Mouse (Mus musculus) thymus, postnatal 0 days (tissue): Measurements from ENCODE around the gene Zc3h12d. TPM values are rescaled to one million over a fixed set of nuclear protein-coding genes. Genes with fewer than 3 reads are reported as not detected.

Experiments
- DNase-seq: peaks from one replicate; pipeline ENCODE4 v3.0.0-alpha.2; 2015; ENCODE audit warnings: low spot score
- polyA plus RNA-seq: library from polyadenylated mRNA; unstranded; fragments of >200 nt; fragmentation: Nextera tagmentation; extraction: Ambion mirVana; gene quantifications from 2 replicates; pipeline ENCODE4 v1.2.1, GENCODE M21; 2015

Zc3h12d gene
- polyA plus RNA-seq = 2.4 and 2.5 TPM in 2 replicates

DNA sequence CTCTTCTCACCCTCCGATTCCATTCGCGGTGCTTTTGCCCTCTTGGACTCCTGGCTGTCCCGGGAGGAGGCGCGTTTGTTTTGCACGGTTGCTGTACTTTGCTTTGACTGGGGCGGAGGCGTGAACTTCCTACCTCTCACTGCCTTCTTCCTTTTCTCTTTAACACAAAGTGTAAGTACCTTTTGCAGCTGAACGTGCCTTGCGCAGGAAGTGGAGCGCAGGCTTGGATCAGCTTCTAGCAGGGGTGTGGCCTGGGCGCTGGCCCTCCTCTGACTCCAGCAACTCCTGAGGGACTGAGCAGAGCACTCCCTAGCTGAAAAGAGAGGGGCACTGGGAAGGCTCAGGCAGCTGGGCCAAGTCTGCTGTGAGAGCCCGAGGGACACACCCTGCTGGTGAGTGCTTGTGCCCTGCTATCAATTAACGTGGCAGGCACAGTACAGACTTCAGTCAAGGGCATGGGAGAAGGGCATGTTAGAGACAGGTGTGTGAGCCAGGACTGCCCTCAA lies at the start of gene Zc3h12d:
Zc3h12d (plus strand) TSS at position 300 of the 506 bp plus-strand sequence.
- DNase-seq = peak; percentile 80

DNA sequence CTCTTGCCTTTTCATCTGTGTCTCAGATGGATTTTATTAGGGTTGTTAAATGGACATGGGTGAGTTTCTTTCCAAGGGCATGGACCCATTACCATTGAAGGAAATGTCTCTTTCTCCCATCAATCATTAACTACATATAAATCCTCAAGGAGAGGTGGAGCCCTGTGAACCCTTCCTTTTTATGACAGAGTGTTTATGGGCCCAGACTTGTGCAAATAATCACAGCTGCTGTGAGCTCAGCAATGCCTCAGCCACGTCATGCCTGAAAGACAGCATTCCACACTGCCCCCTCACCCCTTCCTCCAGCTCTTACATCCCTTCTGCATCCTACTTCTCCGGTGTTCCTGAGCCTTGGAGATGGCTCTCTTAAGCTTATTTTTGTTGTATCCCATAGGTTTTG lies 45.0 kb upstream of the Zc3h12d start:
- DNase-seq = no peak

DNA sequence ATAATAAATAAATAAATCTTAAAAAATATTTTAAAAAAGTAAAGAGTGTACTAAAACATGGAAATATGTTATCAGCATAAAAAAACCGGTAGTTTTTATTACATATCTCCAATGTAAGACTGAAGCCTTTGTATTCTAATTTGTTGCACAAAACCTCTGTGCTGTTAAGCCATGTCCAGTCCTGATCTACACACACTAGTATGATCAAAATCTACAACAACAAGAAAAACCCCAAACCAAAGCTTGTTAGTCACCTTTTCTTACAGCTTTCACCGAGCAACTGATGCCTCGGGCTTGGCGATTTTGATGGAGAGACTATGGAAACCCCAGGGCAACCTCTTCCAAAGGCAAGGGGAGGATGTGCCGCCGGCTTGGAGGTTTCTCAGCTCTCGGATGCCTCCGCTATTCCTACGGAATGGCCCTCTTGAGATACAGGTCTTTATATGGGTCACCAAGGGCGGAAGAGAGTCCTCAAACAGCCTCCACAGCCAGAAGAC lies 40.0 kb upstream of the Zc3h12d start:
- no peak for DNase-seq

- DNase-seq = peak; percentile 94
These were observed 39.4 kb upstream of the Zc3h12d start, which contains the start of the genes Ginm1 and Ppil4 for GRCm38 (mm10) chr10:7792751-7793385. TSS of gene Ginm1 (minus strand) at chr10:7792824. TSS of gene Ppil4 (plus strand) at chr10:7792891.

GRCm38 (mm10) chr10:7801258-7801657 lies 31.0 kb upstream of the Zc3h12d start:
- no peak for DNase-seq

DNA sequence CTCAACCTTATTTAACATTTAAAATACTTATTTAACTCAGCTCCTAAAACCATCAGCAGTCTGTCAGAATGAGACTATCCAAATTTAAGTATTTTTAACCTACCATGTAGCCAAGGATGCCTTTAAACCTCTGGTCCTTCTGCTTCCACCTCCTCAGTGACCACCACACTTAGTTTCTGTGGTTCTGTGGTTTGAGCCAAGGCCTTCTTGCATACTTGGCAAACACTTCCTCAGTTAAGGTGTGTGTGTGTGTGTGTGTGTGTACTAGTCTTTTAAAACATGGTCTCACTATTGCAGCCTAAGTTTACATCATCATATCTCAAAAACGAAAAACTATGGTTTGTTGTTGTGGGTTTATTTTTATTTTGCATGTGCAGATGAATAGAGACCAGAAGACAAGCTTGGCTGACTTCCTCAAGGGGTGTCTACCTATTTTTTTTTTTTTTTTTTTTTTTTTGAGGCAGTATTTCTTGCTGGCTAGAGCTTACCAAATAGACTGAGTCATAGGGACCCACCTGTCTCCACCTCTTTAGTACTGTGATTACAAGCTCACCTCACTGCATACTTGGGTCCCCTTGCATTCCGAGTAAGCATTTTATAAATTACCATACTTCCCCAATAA lies 29.6 kb upstream of the Zc3h12d start:
- no peak for DNase-seq

DNA sequence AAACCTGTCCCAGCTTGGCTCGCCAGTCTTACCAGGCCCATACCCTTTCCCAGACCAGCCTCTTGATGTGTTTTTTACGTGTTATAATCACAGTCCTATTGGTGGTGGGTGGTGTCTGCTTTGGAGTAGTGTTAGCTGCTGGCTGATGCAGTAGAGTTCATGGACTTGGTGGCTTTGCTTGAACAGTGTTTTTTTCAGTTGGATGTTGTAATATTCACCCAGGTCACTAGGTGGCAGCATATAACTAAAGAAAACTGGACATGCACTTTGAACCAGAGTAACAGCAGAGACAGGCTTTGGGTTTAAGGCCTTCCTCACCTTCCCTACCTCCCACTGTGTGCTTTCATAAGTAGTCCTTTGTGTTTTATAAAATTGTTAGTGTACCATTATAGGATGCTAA lies 22.3 kb upstream of the Zc3h12d start:
- peak; percentile 83 for DNase-seq

DNA sequence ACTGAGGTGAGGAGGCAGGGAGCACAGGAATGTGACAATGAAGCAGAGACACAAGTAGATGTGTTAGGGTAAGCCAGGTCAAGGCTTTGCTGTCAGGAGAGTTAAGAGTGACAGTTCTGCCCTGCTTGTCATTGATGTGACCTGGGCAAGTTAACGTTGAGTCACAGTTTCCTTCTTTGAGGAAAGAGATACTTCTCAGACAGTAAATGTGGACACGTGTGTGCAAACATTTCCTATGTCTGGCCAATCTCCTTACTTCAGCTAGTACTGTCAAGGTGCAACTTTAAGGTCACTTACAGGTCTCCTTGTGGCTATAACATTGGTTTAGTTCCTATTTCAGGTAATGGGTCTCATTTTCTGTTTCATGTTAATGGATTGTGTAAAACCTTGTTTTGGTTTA lies 15.8 kb upstream of the Zc3h12d start:
- no peak for DNase-seq

- no peak for DNase-seq
These were observed 13.6 kb upstream of the Zc3h12d start for GRCm38 (mm10) chr10:7818676-7819075.

DNA sequence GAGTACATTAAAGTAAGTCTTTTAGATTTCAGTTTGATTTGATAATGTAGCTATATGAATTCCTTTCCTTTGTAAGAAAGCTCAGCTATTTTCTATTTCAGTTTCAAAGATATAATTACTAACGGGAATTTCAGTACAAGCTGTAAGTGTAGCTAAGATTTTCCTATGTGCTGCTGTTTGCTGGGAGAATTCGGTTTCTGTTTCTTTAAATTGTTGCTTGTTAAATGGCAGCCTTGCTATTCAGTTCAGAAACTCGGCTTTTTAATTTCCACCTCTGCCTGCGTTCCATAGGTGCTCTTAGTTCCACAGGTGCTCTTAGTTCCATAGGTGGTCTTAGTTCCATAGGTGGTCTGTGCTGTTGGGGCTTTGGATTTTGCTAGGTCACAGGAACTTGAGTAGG lies 13.1 kb upstream of the Zc3h12d start:
- no peak for DNase-seq

GRCm38 (mm10) chr10:7819603-7820002 lies 12.7 kb upstream of the Zc3h12d start:
- DNase-seq = no peak

DNA sequence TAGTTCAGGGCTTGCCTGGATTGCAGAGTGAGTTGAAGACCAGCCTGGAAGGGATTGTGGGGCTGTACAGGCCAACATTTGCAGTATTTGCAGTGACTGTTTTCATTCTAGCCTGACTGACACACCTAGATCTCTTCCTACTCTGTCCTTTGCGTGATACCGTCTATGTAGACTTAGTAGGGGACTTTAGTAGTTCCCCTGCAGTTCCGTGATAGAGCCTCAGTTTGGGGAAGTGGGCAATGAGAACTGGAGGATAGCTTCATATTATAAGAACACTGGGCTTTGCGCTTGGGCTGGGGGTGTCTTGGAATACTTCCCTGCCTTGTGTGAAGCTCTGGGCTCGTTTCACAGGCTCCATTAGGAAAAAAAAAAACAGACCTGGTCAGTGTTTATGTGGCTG lies 12.1 kb upstream of the Zc3h12d start:
- DNase-seq = no peak

GRCm38 (mm10) chr10:7821981-7822380 lies 10.3 kb upstream of the Zc3h12d start:
- DNase-seq = no peak

DNA sequence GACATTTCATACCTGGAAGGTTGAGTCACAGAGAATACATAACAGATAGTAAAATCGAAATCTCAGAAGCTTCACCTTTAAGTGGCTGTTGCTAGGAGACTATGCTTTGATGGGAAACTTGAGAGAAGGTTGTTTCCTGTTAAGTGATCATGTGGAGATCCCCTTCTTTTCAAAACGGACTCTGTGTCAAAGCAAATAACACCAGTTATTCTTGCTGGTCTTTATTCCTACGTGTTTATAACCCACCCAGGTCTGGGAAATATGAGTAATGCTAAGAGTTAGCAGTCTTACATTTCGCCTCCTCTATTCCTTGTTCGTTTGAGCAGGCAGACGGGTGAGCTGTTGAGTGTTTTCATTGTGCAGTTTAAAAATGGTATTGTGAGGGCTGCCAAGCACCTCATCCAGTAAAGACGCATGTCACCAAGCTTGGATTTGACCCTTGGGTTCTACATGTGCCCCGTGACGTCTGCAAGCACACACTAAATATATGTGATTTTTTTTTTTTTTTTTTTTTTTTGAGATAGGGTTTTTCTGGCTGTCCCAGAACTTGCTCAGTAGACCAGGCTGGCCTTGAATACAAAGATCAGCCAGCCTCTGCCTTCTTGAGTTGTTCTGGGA lies 7.5 kb upstream of the Zc3h12d start:
- DNase-seq = no peak

DNA sequence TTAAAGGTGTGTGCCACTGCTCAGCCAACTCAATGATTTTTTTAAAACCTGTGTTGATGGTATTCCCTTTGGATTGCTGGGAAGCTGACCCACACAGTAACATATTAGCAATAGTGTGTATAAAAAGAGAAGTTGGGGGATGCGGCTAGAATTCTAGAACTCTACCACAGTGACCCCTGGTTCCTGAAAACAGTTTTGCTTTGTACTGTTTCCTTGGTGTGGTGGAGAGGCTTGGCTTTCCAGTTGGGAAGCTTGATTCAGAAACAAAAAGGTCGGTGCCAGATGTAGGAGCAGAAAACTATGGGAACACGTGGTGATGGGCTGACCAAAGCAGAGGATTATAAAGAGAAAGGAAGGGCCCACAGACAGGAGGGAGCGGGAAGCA lies 7.0 kb upstream of the Zc3h12d start:
- DNase-seq = no peak

- no peak for DNase-seq
These were observed 6.2 kb upstream of the Zc3h12d start for GRCm38 (mm10) chr10:7826106-7826505.

GRCm38 (mm10) chr10:7833377-7834165 lies 1.3 kb downstream of the Zc3h12d start:
- no peak for DNase-seq

- peak; percentile 68 for DNase-seq
These were observed 2.5 kb downstream of the Zc3h12d start for GRCm38 (mm10) chr10:7834671-7835225.

DNA sequence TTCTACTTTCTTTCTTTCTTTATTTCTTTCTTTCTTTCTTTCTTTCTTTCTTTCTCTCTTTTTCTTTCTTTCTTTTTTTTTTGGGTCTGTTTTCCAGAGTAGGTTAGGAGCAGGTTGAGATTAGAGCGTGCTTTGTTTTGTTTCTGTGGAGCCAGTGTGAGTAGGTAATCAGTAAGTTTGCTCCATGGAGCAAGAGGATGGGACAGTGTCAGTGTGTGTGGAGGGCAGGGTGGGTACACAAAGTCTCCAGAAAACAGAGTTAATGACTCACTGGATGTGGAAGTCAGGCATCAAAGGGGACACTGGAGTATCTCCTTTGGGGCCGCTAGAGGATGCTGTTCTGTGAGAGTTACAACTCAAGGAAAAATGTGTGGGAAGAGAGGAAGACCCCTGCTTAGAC lies 4.6 kb downstream of the Zc3h12d start:
- DNase-seq = no peak

DNA sequence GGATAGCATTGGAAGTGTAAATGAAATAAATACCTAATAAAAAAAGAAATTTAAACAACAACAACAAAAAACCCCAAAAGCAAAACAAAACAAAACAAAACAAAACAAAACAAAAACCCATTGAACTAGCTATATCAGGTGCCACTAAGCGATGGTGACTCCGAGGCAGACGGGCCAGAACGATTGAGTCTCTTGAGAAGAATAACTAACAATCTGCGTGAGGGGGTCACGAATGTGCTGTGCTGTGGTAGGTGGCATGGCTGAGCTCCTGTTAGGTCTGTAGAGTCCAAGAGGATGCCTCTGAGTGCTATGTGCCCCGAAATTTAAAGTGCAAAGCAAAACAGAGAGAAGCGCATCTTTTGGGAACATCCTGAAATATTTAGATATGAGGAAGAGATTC lies 5.2 kb downstream of the Zc3h12d start:
- no peak for DNase-seq

DNA sequence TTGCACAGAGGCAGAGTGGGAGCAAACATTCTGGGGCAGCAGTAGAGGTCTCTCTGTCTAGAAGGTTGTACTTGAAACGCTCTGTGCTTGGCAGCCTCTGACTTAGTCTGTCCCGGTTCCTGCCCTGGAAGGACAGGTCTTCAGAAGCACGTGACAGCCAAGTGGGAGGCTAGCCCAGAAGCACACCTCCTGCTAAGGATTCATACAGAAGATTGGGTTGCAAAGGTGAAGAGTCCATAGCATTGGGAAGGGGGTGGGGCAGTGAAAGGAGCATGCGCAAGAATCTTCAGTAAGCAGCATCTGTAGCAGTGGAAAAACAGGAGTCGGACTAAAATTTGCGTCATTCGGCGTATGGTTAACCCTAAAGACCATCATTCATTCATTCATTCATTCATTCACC lies 5.8 kb downstream of the Zc3h12d start:
- DNase-seq = no peak
